Mouse (Mus musculus) heart, adult 9 months (tissue): ENCODE measurements around the gene Rufy1.
A peak's percentile ranks its signal among the peaks of the same experiment; 100 is the strongest.
"Not testable (repeated sequence)": the region's sequence is repeated elsewhere in the genome, so short reads cannot be mapped to it uniquely, and the experiment has no call there.

Experiments
- DNase-seq, 2 experiments: peaks; one replicate each; pipeline ENCODE4 v3.0.0; 2022; ENCODE audit warnings: low spot score in 2 of 2

Rufy1 gene

DNA sequence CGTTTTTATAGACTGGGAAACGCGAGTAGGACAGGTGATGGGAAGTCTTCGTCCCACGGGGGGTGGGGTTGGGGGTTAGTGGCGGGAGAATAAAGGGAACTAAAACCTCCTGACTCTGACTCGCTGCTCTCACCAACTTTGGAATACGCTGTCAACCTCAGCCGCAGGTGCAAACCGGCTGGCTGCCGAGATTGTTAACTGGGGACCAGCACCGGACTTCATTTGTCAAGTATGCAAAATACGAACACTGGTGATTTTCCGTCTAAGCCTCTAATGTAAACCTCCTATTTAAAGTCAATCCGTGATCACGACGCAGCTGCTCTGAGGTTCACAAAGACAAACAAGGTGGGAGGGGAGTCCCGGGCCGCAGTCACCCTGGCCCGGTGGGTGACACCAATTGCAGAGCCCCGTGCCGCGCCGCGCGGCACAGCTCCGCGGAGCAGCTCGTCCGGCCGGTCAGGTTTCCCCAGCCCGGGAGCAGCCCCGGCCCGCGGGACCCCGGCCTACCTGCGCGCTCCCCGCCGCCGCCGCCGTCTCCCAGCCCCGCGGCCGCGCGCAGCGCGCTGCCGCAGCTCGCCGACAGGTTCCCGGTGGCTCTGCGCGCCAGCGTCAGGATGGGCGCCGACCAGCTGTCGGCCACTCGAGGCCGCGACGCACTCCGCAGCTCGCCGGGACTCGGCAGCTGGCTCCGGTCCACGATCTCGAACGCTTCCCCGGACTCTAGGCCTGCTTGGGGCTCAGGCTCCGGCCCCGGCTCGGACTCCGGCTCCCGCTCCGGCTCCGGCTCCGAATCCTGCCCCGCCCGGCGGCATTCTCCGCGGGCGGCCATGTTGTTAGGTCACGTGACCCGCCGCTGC, at the start of gene Rufy1:
Gene Rufy1, minus strand, starts transcription at position 849 of the 857 bp plus-strand sequence.
- peak; percentile 83 to 88 for DNase-seq

- no peak for DNase-seq
Observed at GRCm38 (mm10) chr11:50478072-50478471, 47.1 kb upstream of the Rufy1 start.

- no peak for DNase-seq
Observed at GRCm38 (mm10) chr11:50477486-50478070, 46.7 kb upstream of the Rufy1 start.

- no peak for DNase-seq
Observed at GRCm38 (mm10) chr11:50476971-50477370, 46.0 kb upstream of the Rufy1 start.

DNA sequence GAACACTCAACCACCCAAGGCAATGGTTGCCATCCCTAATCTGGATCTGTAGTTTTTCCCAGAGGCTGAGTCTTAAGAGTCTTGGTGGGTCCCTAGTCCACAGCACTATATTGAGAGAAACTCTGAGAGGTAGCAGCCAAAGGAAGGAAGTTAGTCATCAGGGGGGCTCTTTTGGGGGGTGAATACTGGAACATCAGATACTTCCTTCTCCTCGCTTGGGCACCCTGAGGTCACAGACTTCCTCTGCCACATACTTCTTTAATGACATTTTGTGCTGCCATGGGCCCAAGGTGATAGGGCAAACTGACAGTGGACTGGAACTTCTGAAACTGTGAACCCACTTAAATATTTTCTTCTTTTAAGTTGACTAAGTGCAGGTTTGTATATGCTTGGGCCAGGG, 43.0 kb upstream of the Rufy1 start:
- no peak for DNase-seq

- DNase-seq = no peak
Observed at GRCm38 (mm10) chr11:50472161-50472939, 41.4 kb upstream of the Rufy1 start.

DNA sequence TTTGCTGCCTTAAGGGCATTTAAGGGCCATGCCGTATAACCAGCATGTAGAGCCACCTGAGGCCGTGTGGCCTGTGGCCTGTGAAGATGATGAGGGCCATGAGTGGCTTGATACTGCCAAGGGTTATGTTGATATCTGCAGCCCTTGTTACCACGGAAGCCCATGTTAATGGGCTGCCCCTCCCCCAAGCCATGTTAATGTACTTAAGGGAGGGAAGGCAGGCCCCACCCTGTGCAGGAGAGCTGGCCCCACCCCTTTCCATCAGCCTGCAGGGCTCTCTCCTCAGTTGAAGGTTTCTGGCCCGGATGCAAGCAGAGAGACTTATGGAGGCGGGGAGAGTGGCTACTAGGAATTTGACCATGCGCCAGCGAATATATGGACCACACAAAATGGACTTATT, 30.6 kb upstream of the Rufy1 start:
- DNase-seq = no peak

GRCm38 (mm10) chr11:50459250-50459649, 28.3 kb upstream of the Rufy1 start:
- no peak for DNase-seq

GRCm38 (mm10) chr11:50457111-50457911, 26.4 kb upstream of the Rufy1 start:
- DNase-seq = peak; percentile 40 to 44

GRCm38 (mm10) chr11:50456455-50456854, 25.5 kb upstream of the Rufy1 start:
- no peak for DNase-seq

DNA sequence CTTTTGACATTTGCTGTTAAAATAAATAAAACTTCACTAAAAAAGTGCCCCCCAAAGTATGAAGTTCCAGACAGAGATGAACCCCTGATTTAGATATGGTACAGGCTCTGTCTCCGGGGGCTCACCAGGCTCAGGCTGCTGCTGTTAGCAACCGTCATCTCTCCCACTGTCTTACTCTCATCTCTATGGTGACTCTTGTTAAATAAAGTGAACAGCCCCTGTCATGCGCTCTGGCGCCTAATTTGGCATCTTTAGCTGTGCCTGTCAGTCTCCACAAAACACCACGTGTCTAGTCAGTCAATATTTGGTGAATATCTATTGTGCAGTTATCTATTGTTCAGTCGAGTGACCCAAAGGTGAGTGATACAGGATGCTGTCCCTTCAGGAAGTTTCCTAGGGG, 24.0 kb upstream of the Rufy1 start:
- DNase-seq = no peak

GRCm38 (mm10) chr11:50450236-50450635, 19.3 kb upstream of the Rufy1 start:
- DNase-seq = no peak

GRCm38 (mm10) chr11:50448163-50448562, 17.2 kb upstream of the Rufy1 start:
- DNase-seq = not testable (repeated sequence)

- peak in 1 of 2 experiments; percentile 14 for DNase-seq
Observed at GRCm38 (mm10) chr11:50443259-50444065, 12.5 kb upstream of the Rufy1 start.

GRCm38 (mm10) chr11:50441637-50442036, 10.7 kb upstream of the Rufy1 start:
- DNase-seq = peak; percentile 28 to 39

DNA sequence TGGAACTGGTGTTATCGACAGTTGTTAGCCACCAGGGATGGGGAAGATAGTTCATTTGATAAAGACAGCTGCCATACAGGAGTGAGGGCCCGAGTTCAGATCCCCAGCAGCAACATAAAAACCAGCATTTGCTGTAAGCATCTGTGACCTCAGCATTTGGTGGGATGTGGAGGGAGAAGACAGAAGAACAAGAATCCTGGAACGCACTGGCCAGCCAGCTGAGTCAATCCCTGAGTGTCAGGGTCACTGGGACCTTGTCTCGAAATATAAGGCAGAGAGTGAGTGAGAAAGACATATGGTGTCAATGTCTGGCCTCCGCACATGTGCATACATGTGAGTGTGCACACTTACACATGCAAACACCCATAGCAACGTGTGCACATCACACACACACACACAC, 9.8 kb upstream of the Rufy1 start:
- no peak for DNase-seq

GRCm38 (mm10) chr11:50439857-50440256, 8.9 kb upstream of the Rufy1 start:
- peak in 1 of 2 experiments; percentile 21 for DNase-seq

DNA sequence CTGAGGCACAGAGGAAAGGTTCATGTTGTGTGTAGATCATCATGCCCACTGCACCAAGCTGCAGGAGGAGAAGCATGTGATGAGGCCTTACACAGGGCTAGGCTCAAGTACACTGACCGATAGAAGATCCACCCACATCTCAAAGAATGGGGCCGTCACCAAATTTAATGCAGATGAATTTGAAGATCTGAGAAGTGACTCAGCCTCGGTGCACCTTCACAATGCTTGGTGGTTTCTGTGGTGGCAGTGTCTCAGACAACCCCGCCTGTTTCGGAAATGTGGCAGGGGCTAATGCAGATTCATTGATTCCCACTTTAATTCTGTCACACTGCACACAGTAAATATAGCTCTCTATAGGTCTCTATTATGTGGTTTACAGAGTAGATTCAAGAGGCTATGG, 2.0 kb upstream of the Rufy1 start:
- no peak for DNase-seq

DNA sequence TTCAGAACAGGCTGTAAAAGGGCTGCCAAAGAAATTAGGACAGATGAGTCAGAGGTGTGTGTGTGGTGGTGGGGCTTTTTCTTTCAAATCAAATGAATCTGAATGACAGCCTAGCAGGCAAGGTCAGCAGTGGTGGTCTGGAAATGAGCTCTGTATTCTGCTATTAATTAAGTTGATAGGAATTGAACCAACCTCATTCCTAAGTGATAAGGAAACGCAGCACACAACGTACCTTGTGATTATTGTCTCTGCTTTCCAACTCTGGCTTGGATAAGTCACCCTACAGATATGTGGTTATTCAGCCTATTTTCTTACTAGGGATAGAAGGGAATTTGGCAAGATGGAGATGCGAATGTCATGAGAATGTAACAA, 1.1 kb upstream of the Rufy1 start:
- no peak for DNase-seq

- peak in 1 of 2 experiments; percentile 14 for DNase-seq
Observed at GRCm38 (mm10) chr11:50431134-50432068, 476 bp upstream of the Rufy1 start.
